Mouse (Mus musculus) mesoderm, embryonic 11.5 days (tissue): ENCODE measurements around the gene Ebf1.

ENCODE experiments used
- DNase-seq: peaks from one replicate; pipeline ENCODE4 v3.0.0-alpha.2; 2012; ENCODE audit warnings: low read depth, low spot score

Ebf1 gene

DNA sequence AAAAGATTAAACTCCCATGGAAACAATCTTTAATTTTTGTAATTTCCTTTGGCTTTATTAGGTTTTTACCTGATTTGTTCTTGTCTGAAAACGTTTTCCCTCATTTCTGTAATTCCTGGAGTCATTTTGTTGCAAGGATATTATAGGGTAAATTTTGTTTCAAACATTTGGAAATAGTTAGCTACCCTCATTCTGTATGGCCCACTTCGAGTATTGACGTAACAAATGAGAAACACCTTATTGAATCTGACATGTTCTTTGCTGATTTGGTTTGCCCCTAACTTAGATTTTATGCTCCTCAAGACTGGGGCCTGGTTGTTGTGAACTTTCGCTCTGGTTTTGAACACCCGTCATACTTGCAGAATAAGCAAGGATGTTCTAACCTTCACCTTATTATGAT is 120.9 kb downstream of the Ebf1 start:
- no peak for DNase-seq

DNA sequence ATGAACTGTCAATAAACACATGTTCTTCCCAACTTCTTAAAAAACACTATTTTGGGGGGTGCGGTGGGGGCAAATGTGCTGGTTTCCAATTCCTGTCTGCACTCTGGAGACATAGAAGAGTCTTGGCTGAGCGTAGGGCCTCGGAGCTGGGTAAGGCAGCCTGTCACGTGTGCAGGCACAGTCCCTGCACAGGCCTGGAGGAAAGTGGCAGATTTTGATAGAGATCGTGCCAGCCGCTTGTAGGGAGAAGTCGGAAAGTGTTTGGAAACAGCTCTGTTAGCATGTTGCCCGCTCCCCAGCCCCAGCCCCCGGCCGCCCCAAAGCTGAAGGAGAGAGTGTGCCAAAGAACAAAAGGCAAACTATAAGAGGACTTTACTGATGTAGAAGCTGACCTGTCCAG is 121.7 kb downstream of the Ebf1 start:
- no peak for DNase-seq

DNA sequence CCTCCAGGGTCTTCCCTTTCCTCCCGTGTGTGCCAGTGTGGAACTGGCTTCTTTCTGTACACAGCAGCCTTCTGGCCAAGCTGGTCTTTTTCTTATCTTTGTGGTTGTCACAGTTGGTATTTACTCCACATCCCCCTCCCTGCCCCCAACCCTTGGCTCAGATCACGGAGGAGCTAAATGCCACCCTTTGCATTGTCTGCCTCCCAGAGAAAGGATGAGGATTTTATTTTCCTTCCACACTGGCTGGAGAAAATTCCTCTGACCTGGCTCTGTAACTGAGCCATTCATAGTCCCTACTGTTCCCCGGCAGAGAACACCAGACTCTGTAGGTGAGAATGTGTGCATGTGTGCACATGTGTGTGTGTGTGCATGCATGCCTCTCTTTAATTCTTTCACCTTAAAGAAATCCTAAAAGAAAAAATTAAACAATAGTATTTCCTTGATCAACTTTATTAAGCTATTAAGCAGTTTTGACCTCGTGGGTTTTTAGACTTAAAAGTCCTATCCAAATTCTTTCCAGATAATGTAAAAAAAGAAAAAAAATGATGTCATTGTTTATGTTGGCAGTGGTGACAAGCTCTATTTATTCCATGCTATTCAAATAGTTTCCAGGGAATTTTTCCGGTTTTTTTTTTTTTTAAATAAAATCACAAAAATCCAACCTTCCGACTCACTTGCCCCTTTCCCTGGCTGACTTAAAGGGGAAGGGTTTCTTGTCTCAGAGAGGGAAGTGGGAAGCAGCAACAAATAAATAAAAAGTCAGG is 123.3 kb downstream of the Ebf1 start:
- DNase-seq: no peak

DNA sequence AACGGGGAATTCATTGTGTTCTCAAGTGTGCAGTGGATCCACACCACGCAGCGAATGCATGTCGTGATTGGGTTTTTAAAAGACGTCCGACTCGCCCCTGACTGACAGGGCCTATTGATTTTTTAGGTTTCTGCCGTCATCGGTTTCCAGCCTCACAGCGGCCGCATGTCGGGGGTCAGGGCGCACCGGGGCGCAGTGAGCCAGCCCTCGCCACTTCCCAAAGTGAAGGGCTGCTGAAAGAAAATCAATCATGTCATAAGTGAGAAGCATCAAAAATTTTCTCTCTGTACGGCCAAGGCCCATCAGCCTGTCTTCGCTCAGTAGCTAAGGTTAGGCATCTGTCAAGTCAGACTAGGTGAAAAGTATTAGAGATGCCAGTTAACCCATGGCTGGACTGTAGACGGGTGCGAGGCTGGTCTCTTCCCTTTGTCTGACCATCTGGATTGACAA is 124.0 kb downstream of the Ebf1 start:
- DNase-seq: no peak

DNA sequence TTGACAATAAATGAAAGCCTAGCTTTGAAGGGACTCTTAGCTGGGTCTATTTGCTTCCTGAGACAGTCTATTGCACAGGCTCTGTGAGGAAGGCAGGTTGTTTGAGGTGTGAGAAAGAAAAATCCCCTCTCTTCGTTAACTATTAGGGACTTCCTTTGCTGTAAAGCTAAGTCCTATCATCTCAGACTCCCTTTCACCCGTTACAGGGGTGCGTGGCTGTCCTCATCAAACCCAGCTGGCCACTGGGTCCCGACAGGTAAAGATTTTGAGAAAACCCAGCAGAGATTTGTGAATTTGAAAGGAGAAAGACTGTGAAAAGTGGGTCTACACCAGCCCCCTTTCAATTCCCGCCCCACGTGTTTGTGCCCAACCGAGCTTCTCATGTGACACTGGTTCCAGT is 127.3 kb downstream of the Ebf1 start:
- no peak for DNase-seq

DNA sequence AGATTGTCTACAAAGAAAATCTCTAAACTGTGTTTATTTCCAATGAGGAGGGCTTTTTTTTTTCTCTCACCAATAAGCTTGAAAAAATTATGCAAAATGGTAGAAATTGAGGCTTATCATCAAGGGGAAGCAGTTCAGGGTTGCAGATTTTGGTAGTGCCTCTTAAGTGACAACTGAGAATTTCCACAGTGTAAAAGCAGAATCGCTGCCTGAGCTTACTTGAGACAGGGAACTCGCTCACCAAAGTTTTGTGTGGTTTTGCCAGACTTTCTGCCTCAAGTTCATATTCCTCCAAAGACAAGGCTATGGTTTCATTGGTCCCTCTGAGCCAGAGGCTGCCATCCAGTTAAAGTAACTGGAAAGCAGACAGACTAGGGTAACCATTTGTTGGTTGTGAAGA is 128.8 kb downstream of the Ebf1 start:
- DNase-seq: no peak

DNA sequence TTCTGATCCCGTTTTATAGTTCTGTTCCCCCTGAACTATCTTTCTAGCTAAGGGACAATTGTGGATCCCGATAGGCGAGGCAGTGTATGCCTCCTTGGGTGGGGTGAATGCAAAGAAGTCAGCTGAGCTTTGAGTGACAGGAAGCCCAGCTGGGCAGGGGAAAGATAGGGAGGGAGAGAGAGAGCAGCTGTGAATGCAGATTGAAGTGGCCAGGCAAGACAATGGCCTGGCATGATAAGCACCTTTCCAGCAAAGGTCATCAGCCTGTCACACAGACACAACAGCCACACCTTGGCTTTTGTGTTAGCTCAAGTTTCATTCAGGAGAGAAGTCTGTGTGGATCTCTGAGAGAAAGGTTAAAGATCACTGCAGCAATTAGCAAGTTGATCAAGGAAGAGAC is 129.6 kb downstream of the Ebf1 start:
- DNase-seq: no peak

DNA sequence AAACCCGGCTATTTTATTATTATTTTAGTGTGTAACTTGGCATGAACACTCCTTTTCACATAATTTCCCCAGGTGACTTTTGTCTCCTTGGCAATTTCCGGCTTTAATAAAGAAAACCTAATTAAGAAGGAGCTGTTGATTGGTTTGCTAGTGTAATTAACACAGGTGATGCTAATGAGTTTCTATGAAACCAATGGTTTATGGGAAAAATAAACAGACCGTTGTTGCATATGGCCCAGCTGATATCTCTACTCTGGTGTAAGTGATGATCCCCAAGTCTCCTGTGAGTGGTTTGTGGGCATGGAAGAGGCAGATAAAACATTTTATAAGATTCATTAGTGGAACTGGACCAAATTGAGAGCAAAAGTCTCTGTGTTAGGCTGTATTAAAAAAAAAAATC is 132.2 kb downstream of the Ebf1 start:
- DNase-seq: no peak

DNA sequence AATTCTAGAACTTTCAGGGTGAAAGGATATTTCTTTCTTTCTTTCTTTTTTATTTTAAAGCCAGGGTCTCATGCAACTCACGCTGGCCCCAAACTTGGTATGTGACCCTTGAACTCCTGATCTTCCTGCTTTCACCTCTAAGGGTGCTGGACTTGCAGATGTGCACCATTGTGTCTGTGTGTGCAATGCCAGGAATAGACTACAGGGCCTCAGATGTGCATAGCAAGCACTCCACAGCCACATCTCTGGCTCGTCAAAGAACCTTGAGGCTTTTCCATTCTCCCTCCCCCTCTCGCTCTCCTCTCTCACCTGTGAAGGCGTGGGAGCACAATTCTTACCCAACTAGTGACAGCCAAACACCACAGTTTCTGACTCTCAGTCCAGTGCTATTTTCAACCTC is 137.2 kb downstream of the Ebf1 start:
- no peak for DNase-seq

DNA sequence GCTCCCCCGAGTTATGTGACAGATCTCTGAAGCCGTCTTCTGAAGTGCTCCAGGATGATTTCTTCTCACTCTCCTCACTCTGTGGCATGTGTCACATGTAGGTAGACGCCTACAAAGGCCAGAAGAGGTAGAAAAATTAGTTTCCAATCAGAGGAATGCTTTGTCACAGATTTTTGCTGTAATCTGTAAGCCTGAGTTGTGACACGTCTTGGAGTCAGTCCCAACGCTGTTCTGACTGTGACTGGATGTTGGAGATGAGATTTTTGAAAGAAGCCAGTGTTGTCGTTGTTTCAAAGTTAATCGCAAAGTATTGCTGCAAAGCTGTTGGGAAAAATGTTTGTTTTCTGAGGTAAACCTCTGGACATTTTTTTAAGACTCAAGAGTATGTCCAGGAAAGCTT is 139.2 kb downstream of the Ebf1 start:
- DNase-seq: no peak

DNA sequence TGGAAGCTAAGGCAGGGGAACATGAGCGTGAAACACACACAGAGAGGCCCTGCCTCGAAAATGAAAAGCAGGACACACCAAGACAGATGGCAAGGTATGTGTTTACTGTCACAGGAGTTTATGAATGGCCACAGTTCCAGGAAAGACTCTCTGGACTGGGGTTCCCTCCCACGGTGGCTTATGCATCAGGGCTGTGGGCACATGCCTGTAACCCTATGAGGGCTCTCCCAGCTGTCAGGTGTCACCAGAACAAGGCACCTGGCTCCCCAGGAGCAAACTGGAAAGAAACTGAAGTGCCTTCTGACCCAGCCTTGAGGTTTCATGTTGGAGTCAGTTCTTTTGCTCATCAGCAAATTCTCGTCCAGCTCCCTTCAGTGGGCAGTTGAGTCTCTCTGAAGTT is 141.7 kb downstream of the Ebf1 start:
- no peak for DNase-seq

DNA sequence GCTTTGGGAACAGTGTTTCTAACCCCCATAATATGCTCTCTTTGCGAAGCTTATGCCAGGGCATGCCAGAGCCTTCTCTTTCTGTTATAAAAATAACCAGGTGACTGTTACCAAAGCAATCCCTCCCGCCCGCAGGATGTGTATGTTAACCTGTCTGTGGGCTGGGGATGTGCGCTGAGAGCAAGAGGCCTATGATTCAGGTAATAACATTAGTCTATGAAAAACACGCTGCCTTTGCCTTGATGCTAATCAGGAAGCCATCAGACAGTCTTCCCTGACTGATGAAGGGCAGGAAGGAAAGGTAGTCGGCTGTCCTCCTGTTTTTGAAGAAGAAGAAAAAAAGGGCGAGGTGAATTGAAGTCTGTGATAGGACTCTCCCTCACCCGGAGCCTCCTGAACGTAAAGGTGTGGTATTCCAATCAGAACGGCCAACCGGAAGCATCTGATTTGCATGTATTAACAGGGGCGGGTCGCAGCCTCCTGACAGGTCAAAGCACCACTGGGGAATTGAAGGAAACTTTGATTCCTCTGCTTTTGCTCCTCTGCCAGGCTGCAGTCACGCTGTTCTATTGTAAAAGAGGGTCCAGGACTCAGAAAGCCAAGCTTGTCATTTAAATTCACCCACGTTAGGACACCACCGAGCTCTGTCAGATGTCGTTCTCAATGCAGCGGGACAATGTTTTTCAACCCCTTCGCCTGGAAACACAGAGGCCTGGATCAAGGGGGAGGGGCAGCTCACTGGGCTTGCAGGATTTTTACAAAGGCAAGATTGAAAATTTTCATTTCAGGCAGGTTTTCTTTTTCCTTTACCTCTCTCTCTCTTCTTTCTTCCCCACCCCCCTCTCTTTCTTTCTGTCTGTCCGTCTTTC is 144.2 kb downstream of the Ebf1 start:
- no peak for DNase-seq

DNA sequence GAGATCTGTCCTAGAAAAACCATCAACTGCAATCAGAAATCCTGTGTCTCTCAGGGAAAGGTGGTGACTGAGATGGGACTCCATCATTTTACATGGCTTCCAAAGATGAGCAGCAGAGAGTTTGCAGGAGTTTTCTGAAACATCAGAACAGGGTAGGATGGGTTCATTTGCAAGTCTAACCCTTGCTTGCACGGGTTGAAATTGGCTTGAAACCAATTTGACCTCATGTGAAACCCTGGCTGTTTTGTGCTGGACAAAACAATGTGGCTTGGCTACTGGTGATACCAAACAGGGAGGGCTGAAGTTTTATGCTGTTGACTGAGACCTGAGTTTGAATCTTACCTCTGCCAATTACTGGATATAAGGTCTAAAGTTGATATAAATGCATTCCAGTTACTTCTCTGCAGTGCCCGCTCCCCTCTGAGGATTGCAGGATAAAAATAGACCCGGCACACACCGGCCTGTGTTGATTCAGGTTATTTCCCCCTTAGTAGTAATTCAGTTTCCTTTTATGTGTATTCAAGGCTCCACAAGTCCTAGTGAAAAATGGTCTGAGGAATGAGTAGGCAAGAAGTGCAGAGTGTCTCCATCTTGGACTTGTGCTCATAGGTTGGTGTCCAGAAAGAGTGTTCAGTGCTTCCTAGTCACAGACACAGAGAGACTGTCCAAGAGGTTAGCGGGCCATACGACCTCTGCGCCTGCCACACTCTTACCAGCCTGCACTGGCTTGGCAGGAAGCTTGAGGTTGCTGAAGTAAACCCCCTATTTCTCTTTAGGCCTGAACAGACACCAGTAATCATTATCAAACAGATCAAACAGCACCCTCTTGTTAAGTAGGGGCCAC is 147.1 kb downstream of the Ebf1 start:
- DNase-seq: no peak

DNA sequence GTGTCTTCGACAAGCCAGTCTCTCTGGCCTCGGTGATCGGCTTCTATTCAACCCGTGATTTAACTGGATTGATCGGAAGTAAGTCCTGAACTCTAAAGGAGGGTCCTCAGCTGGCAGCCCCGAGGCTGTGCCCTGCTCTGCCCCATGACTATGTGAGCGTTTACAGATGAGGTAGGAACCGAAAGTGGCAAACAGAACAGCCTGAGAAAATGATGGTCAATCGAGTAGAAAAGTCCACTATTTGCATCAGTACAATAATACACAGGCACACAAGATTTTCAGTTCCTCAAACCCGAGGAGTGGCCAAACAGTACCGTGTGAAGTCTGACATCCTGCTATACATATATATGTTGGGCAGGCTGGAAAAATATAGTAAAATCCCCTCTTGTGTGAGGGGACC is 147.9 kb downstream of the Ebf1 start:
- no peak for DNase-seq

DNA sequence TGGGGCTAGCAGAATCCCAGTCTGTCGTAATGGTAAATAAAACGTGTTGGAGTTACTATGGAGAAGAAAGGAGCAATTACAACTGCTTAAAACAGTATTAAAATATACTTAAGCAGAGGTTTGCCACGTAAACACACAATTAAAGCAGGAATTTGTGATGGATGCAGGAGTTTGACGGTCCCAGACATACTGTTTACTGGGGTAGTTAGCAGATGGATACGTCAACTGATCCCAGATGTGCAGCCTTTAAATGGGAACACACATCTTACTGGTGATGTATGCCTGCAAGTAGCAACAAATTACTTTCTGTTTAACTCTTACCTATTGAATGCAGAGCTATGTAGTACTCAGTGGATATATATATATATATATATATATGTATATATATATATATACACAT is 149.1 kb downstream of the Ebf1 start:
- DNase-seq: no peak

DNA sequence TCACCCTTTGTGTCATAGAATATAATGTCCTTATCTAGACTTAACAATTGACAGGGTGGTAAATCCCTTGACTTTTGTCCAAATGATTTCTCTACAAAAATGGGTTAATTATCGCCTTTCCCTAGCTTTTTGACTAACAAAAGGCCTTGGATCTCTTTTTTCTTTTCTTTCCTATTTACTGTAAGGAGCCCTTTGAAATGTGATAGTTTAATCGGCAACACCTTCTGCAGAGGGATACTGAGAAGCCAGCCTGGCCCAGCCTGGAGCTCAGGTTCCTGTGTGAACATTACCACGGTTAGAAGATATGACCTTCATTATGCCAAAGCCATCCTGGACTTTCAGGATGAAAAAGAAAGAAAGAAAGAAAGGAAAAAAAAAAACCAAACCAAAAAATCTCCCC is 150.2 kb downstream of the Ebf1 start:
- no peak for DNase-seq

DNA sequence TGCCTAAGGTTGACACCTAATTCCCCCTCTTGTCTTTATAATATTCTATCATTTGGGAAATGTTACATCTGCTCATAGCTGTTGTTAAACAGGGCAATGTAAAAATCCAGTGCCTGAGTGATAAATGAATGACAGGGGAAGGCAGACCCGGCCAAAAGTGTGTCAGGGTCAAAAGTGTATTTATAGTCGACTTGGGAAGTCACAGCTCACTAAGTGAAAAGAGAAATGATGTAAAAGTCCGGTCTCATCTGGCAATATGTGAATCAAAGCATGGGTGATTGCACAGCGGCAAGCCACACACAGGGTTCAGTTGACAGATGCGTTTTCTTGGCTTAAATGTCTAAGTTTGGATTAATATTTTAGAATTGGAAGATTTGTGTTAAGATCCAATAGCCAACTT is 151.2 kb downstream of the Ebf1 start:
- DNase-seq: no peak

DNA sequence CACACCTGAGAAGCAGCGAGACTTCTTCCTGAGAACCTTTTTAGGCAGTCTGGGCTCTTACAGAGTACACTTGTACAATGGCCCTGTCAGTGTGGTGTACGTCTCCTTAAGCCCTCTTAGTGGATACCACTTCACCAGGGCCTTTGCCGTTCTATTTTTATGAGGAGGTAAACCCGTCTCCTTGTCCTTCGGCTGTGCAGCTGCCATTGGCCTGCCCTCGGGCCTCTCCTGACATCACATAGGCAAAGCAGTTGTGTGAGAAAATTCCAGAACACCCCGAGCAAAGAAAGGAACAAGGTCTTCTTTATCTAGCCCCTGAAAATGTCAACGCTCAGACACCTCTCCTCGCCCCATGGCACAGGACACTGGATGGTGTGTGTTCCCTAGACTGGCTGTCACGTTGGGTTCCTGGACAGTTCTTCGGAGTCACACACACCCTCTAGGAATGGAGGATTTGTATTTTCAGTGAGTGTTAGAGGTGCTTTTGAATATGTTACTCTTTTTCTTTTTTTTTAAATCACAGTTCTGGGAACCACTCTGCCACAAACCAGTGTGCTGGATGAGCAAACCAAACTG is 154.0 kb downstream of the Ebf1 start:
- no peak for DNase-seq

DNA sequence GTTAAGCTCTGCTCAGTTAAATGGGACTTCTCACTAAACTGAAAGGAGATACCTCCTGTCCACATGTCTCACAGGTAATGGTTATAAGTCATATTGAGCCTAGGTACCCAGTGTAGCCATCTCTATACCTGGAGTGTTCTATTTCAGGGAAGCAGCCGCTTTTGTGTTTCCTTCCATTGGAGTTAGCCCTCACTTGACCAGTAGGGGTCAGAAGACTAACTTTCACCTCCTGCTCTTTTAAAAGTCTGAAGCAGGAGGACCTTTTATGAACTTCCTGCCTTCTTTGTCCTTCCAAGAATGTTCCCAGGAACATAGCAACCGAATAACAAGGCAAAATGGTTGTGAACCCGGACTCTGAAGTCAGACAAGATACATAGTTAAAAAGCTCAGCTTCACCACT is 157.3 kb downstream of the Ebf1 start:
- no peak for DNase-seq

DNA sequence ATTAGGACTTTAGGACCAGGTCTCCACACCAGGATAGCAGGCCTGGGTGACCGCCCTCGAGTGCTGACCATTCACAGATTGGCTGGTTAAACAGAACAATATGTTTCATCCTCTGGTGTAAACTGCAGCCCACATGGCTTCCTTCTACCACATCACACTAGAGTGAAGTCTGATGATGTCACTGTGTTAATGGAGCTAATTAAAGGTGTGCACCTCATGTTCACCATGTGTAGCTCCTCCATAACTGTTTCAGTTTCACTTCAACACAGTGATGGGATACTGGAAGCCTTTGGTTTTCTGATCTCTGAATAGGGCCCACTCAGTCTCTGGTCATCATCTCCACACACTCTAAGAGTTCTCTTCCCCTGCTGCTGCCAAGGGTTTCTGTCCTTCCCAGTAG is 158.4 kb downstream of the Ebf1 start:
- DNase-seq: no peak

DNA sequence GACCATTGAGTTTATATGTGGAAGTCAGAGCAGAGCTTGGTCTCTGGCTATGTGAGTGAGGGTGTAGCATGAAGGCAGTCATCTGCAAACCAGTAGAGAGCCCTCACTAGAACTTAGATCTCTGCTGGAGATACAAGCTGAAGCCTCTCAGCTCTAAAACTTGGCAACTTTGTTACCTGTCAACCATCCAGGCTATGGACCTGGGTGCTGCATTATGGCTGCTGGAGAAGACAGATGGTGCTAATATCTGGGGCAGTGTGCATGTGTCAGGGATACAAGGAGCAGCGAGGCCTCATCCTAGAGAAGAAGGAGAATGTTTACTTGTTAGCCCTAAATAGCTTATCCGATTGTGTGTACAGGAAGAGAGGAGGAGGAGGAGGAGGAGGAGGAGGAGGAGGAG is 159.4 kb downstream of the Ebf1 start:
- no peak for DNase-seq
